In the genomic region with DNA sequence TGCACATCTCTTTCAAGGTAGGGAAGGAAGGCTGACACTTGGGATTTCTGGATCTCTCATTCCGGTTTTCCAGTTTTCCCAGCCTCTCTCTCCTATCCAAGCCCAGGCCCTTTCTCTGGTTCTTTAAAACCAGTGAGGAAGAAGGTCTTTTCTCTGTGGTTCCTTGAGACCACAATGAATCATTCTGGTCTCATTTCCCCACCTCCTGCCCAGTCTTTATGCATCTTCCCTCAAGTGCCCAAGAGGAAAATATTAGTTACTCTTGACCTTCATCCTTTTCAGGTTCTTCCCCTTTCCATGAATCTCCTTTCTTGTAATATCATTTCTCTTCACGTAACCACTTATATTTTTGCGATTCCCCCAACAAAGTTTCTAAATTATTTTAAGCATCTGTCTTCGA, we compare ENCODE assay signal across 39 mouse cellular contexts. TPM values are rescaled to one million over a fixed set of nuclear protein-coding genes. Genes with fewer than 3 reads are reported as not detected.
A peak's percentile ranks its signal among the peaks of the same experiment; 100 is the strongest.
DNase-seq lines count a peak whose midpoint lies in the region; ATAC-seq and TF ChIP-seq lines count a peak whose summit lies in the region.
"Had no signal": no experiment of that assay in that cellular context is flagged by ENCODE, and none has a peak within 500 bp of the region (broad histone marks: within the 10 kb centered on the region; RNA-seq: fewer than 3 reads in every experiment).

No protein-coding gene starts in this region.

- ATAC-seq in megakaryocyte, adult 5-6 weeks (ENCODE audit: poor library complexity, severe bottlenecking) = peak; percentile 69; the same call in 1 of the 2 replicates
- ATAC-seq in forebrain, embryonic 11.5 days (replicated peaks; ENCODE audit: low FRiP score) = no peak
- ATAC-seq: CD4-positive, CD25-positive, alpha-beta regulatory T cell, adult 4 months; forebrain, embryonic 14.5 days; forebrain, postnatal 0 days; hindbrain, postnatal 0 days; inflammation-experienced regulatory T-cells, adult 6 months; Patski had no signal

- intact Hi-C loops in left cerebral cortex, postnatal 4 days (cut with DNase I) = no loop called here

- H3K36me3 ChIP-seq in MEL (ENCODE audit: control insufficient read depth in 1 of 2, insufficient read depth in 2 of 2, low read length in 2 of 2) = peaks cover 0 to 42% of the 10 kb centered on the region in 2 experiments; a peak in 2 of 4 replicates
- H3K36me3 ChIP-seq in forebrain, embryonic 11.5 days (ENCODE audit: control insufficient read depth, insufficient read depth, low read length) = no peaks in the 10 kb centered on the region
- no peaks in the 10 kb centered on the region for H3K36me3 ChIP-seq in midbrain, embryonic 10.5 days
- H3K36me3 ChIP-seq: forebrain, embryonic 10.5 days; heart, embryonic 10.5 days; heart, embryonic 13.5 days had no signal

- H3K9ac ChIP-seq in MEL (ENCODE audit: control insufficient read depth, low read depth, low read length, poor library complexity, severe bottlenecking) = no peak overlapping the region
- H3K9ac ChIP-seq in forebrain, embryonic 11.5 days (ENCODE audit: low read length) = no peak overlapping the region
- H3K9ac ChIP-seq: forebrain, postnatal 0 days; heart, embryonic 13.5 days; hindbrain, embryonic 14.5 days had no signal

- peak overlapping the region; percentile 12; the same call in 1 of the 2 replicates for H3K27ac ChIP-seq in MEL (ENCODE audit: control insufficient read depth, low read depth, low read length)
- H3K27ac ChIP-seq in forebrain, embryonic 11.5 days (ENCODE audit: low read depth, low read length) = no peak overlapping the region
- no peak overlapping the region for H3K27ac ChIP-seq in midbrain, embryonic 10.5 days (replicated peaks)
- H3K27ac ChIP-seq: forebrain, embryonic 10.5 days; heart, adult 2 months; heart, embryonic 10.5 days; heart, embryonic 13.5 days; hindbrain, embryonic 14.5 days; hindbrain, postnatal 0 days had no signal

- no peak for TF ChIP-seq POLR2A in MEL (IDR thresholded peaks at IDR 0.05; ENCODE audit: control insufficient read depth in 1 of 2, insufficient read depth in 1 of 2, low read depth in 1 of 2, low read length in 2 of 2, poor library complexity in 1 of 2)

- no peaks in the 10 kb centered on the region for H3K27me3 ChIP-seq in MEL (ENCODE audit: control insufficient read depth in 1 of 2, insufficient read depth in 2 of 2, low read length in 2 of 2)
- H3K27me3 ChIP-seq in forebrain, embryonic 11.5 days (ENCODE audit: control insufficient read depth, insufficient read depth, low read length) = no peaks in the 10 kb centered on the region
- H3K27me3 ChIP-seq in midbrain, embryonic 10.5 days (ENCODE audit: low read depth, poor library complexity, severe bottlenecking) = no peaks in the 10 kb centered on the region
- H3K27me3 ChIP-seq: Patski had no signal

- no peak overlapping the region for H3K4me3 ChIP-seq in MEL (ENCODE audit: control insufficient read depth in 1 of 2, insufficient read depth in 1 of 2, low read depth in 2 of 2, low read length in 2 of 2)
- no peak overlapping the region for H3K4me3 ChIP-seq in forebrain, embryonic 11.5 days (ENCODE audit: low read depth, low read length)
- H3K4me3 ChIP-seq in midbrain, embryonic 10.5 days = no peak overlapping the region
- H3K4me3 ChIP-seq: forebrain, embryonic 10.5 days; heart, adult 2 months; heart, embryonic 10.5 days; heart, embryonic 13.5 days had no signal

- no peaks in the 10 kb centered on the region for H3K9me3 ChIP-seq in MEL (replicated peaks; ENCODE audit: insufficient read depth, low read length)
- H3K9me3 ChIP-seq in forebrain, embryonic 11.5 days (ENCODE audit: control insufficient read depth, low read length) = no peaks in the 10 kb centered on the region
- H3K9me3 ChIP-seq in midbrain, embryonic 10.5 days (replicated peaks) = no peaks in the 10 kb centered on the region
- H3K9me3 ChIP-seq: forebrain, embryonic 10.5 days; heart, embryonic 10.5 days; heart, embryonic 13.5 days had no signal

- H3K4me2 ChIP-seq in forebrain, embryonic 11.5 days (ENCODE audit: low read depth, low read length, severe bottlenecking) = no peak overlapping the region
- H3K4me2 ChIP-seq: heart, embryonic 13.5 days; hindbrain, embryonic 14.5 days had no signal

- no peak; a peak in 1 of 4 replicates for TF ChIP-seq EP300 in MEL (IDR thresholded peaks at IDR 0.05; ENCODE audit: low read depth in 1 of 2, low read length in 2 of 2)

- DNase-seq in 3134 (ENCODE audit: extremely low read depth, insufficient read length, low spot score) (peak; percentile 16), 3T3-L1 (ENCODE audit: low read depth, low spot score) (peak; percentile 33), MEL (ENCODE audit: low read depth, low spot score) (no peak)
- DNase-seq in frontal cortex, postnatal 25 days (ENCODE audit: low spot score in 2 of 2) = no peak
- no peak for DNase-seq in forebrain, embryonic 11.5 days (ENCODE audit: low spot score)
- no peak for DNase-seq in left cerebral cortex, postnatal 4 days
- DNase-seq in midbrain, embryonic 10.5 days (ENCODE audit: low spot score) = no peak
- DNase-seq: adrenal gland, adult 2 months; adrenal gland, postnatal 14 days; cerebellum, adult 11 months; cerebellum, adult 2 months; cerebellum, adult 9-11 months; cerebellum, postnatal 25 days; embryo, embryonic 11 days; forebrain, postnatal 0 days; gastrocnemius, postnatal 25 days; heart, adult 2 months; heart, postnatal 14 days; heart, postnatal 4 days had no signal

- TF ChIP-seq RAD21 in MEL (IDR thresholded peaks at IDR 0.05; ENCODE audit: low read depth, low read length) = no peak

- no peak for TF ChIP-seq CTCF in MEL (IDR thresholded peaks at IDR 0.05 in 2 of 3, conservative IDR thresholded peaks at IDR 0.05 in 1 of 3; ENCODE audit: control insufficient read depth in 1 of 3, insufficient read depth in 1 of 3, low read depth in 2 of 3, low read length in 3 of 3, poor library complexity in 1 of 3, severe bottlenecking in 1 of 3)

- no peaks in the 10 kb centered on the region for H3K79me2 ChIP-seq in MEL (ENCODE audit: control insufficient read depth, insufficient read depth, low read length, poor library complexity)

- H3K4me1 ChIP-seq in MEL (ENCODE audit: control insufficient read depth in 1 of 2, insufficient read depth in 2 of 2, low read length in 2 of 2) = peaks cover 34 to 39% of the 10 kb centered on the region in 2 experiments
- no peaks in the 10 kb centered on the region for H3K4me1 ChIP-seq in forebrain, embryonic 11.5 days (replicated peaks; ENCODE audit: control insufficient read depth, insufficient read depth, low read length)
- no peaks in the 10 kb centered on the region for H3K4me1 ChIP-seq in midbrain, embryonic 10.5 days
- H3K4me1 ChIP-seq: forebrain, embryonic 10.5 days; heart, embryonic 10.5 days had no signal

- WGBS in forebrain, embryonic 11.5 days = 93% methylated on average over 4 of the region's 4 CpGs
- WGBS in midbrain, embryonic 10.5 days = 93% methylated on average over 4 of the region's 4 CpGs

RNA-seq across cellular contexts. Expression of gene Popdc2, which starts 23.7 kb away (rescaled TPM):
- 15.2 and 17.5 TPM in 2 replicates for total RNA-seq in MEL (2012; rRNA removed)
- polyA plus RNA-seq in MEL (2012; ENCODE audit: insufficient read depth in 1 of 2, insufficient read length in 2 of 2, low read depth in 1 of 2, low replicate concordance in 2 of 2, missing spikeins in 1 of 2) = 10 to 100 TPM in 1 of 2 experiments, not detected in 1; 45.4 TPM
- total RNA-seq in megakaryocyte, adult 5-6 weeks (2015) = 0.38 and 3.9 TPM in 2 replicates
- total RNA-seq in megakaryocyte, adult 5-6 weeks (2017) = 1.8 TPM in 1 of 2 replicates, not detected in the other
- 0.56 and 1.4 TPM in 2 replicates for polyA plus RNA-seq in forebrain, embryonic 11.5 days (2014; fragmentation: Nextera tagmentation; extraction: Ambion mirVana)
- total RNA-seq in left cerebral cortex, postnatal 4 days (2021) = under 1 TPM; 0.34 to 0.50 TPM
- polyA plus RNA-seq in midbrain, embryonic 10.5 days (2016; fragmentation: Nextera tagmentation; extraction: Ambion mirVana) = 0.75 and 1.3 TPM in 2 replicates

RNA-seq across cellular contexts. Expression of gene Gm21987, which starts 38.9 kb away (rescaled TPM):
- total RNA-seq in MEL (2012; rRNA removed) = not detected in 2 replicates
- polyA plus RNA-seq in MEL (2012; ENCODE audit: insufficient read depth in 1 of 2, insufficient read length in 2 of 2, low read depth in 1 of 2, low replicate concordance in 2 of 2, missing spikeins in 1 of 2) = not detected
- total RNA-seq in megakaryocyte, adult 5-6 weeks (2015) = not detected in 2 replicates
- not detected in 2 replicates for total RNA-seq in megakaryocyte, adult 5-6 weeks (2017)
- not detected in 2 replicates for polyA plus RNA-seq in forebrain, embryonic 11.5 days (2014; fragmentation: Nextera tagmentation; extraction: Ambion mirVana)
- total RNA-seq in left cerebral cortex, postnatal 4 days (2021) = not detected
- not detected in 2 replicates for polyA plus RNA-seq in midbrain, embryonic 10.5 days (2016; fragmentation: Nextera tagmentation; extraction: Ambion mirVana)
- total RNA-seq: adrenal gland, postnatal 14 days; adrenal gland, postnatal 4 days; ES-E14; forebrain, postnatal 0 days; gastrocnemius, adult 8-10 months; gastrocnemius, postnatal 25 days; heart, adult 2 months; hindbrain, postnatal 0 days had no signal
- polyA plus RNA-seq: adrenal gland, adult 2 months; C2C12; CD4-positive, CD25-positive, alpha-beta regulatory T cell, adult 4 months; cerebellum, adult 2 months; cortical plate, adult 2 months; embryonic facial prominence, embryonic 14.5 days; forebrain, embryonic 10.5 days; forebrain, embryonic 14.5 days; forebrain, postnatal 0 days; frontal cortex, adult 2 months; gonadal fat pad, adult 2 months; heart, adult 2 months; hindbrain, embryonic 11.5 days; hindbrain, embryonic 14.5 days; hindbrain, postnatal 0 days; inflammation-experienced regulatory T-cells, adult 6 months; Patski had no signal

RNA-seq across cellular contexts. Expression of gene Cox17, which starts 38.9 kb away (rescaled TPM):
- total RNA-seq in MEL (2012; rRNA removed) = 293 and 295 TPM in 2 replicates
- polyA plus RNA-seq in MEL (2012; ENCODE audit: insufficient read depth in 1 of 2, insufficient read length in 2 of 2, low read depth in 1 of 2, low replicate concordance in 2 of 2, missing spikeins in 1 of 2) = 100 to 1,000 TPM in 1 of 2 experiments, not detected in 1; 269 TPM
- 89.3 and 106 TPM in 2 replicates for total RNA-seq in megakaryocyte, adult 5-6 weeks (2015)
- 210 and 268 TPM in 2 replicates for total RNA-seq in megakaryocyte, adult 5-6 weeks (2017)
- polyA plus RNA-seq in forebrain, embryonic 11.5 days (2014; fragmentation: Nextera tagmentation; extraction: Ambion mirVana) = 118 and 119 TPM in 2 replicates
- total RNA-seq in left cerebral cortex, postnatal 4 days (2021) = 10 to 100 TPM; 35.0 to 42.2 TPM
- 129 and 140 TPM in 2 replicates for polyA plus RNA-seq in midbrain, embryonic 10.5 days (2016; fragmentation: Nextera tagmentation; extraction: Ambion mirVana)

RNA-seq across cellular contexts. Expression of gene Maats1, which starts 43.8 kb away (rescaled TPM):
- total RNA-seq in MEL (2012; rRNA removed) = 0.10 TPM in 1 of 2 replicates, not detected in the other
- under 1 TPM in 1 of 2 experiments, not detected in 1; 0.03 TPM for polyA plus RNA-seq in MEL (2012; ENCODE audit: insufficient read depth in 1 of 2, insufficient read length in 2 of 2, low read depth in 1 of 2, low replicate concordance in 2 of 2, missing spikeins in 1 of 2)
- total RNA-seq in megakaryocyte, adult 5-6 weeks (2015) = not detected in 2 replicates
- total RNA-seq in megakaryocyte, adult 5-6 weeks (2017) = not detected in 2 replicates
- polyA plus RNA-seq in forebrain, embryonic 11.5 days (2014; fragmentation: Nextera tagmentation; extraction: Ambion mirVana) = 0.39 and 0.41 TPM in 2 replicates
- total RNA-seq in left cerebral cortex, postnatal 4 days (2021) = 1 to 10 TPM in 1 of 2 experiments, under 1 TPM in 1; 0.89 to 1.0 TPM
- 0.78 and 0.98 TPM in 2 replicates for polyA plus RNA-seq in midbrain, embryonic 10.5 days (2016; fragmentation: Nextera tagmentation; extraction: Ambion mirVana)
- total RNA-seq: gastrocnemius, adult 8-10 months; gastrocnemius, postnatal 25 days; heart, adult 2 months had no signal
- polyA plus RNA-seq: adrenal gland, adult 2 months had no signal

RNA-seq across cellular contexts. Expression of gene Pla1a, which starts 47.2 kb away (rescaled TPM):
- not detected in 2 replicates for total RNA-seq in MEL (2012; rRNA removed)
- polyA plus RNA-seq in MEL (2012; ENCODE audit: insufficient read depth in 1 of 2, insufficient read length in 2 of 2, low read depth in 1 of 2, low replicate concordance in 2 of 2, missing spikeins in 1 of 2) = under 1 TPM in 1 of 2 experiments, not detected in 1; 0.04 TPM
- total RNA-seq in megakaryocyte, adult 5-6 weeks (2015) = 0.38 TPM in 1 of 2 replicates, not detected in the other
- not detected in 2 replicates for total RNA-seq in megakaryocyte, adult 5-6 weeks (2017)
- polyA plus RNA-seq in forebrain, embryonic 11.5 days (2014; fragmentation: Nextera tagmentation; extraction: Ambion mirVana) = 0.15 and 0.25 TPM in 2 replicates
- total RNA-seq in left cerebral cortex, postnatal 4 days (2021) = under 1 TPM; 0.36 to 0.38 TPM
- 0.07 and 0.11 TPM in 2 replicates for polyA plus RNA-seq in midbrain, embryonic 10.5 days (2016; fragmentation: Nextera tagmentation; extraction: Ambion mirVana)
- polyA plus RNA-seq: embryonic facial prominence, embryonic 11.5 days; forebrain, embryonic 10.5 days had no signal

Comparison
In these comparisons a context has a peak if more than half of its experiments do, and no peak if none do; other contexts are left out.
1. DNase-seq: peak in 3134 (single experiment) and 3T3-L1 (single experiment); none in MEL (single experiment), frontal cortex, postnatal 25 days (0 of 2), forebrain, embryonic 11.5 days (single experiment), left cerebral cortex, postnatal 4 days (single experiment) and midbrain, embryonic 10.5 days (single experiment).